Mouse (Mus musculus) left cerebral cortex, postnatal 25 days (tissue): Measurements from ENCODE around the gene Ncam1. TPM values are rescaled to one million over a fixed set of nuclear protein-coding genes. Genes with fewer than 3 reads are reported as not detected.

Experiments used
- DNase-seq, 2 experiments: peaks; one replicate each; pipeline ENCODE4 v3.0.0; 2022; ENCODE audit warnings: low spot score in 2 of 2, mixed read lengths in 1 of 2
- intact Hi-C: fragments of 180-260 bp; cut with DNase I; formaldehyde crosslinking; loops from one replicate; pipeline ENCODE4 v1.15.1; 2025
- total RNA-seq, 2 experiments: library from RNA; stranded (reverse); gene quantifications; 2 replicates each; pipeline ENCODE4 v1.2.3; 2021

Gene Ncam1
- total RNA-seq, 2 experiments from 2014 or later = 281 to 286 TPM

- intact Hi-C loops = no loop called here
Observed at GRCm38 (mm10) chr9:49594876-49595634, 203.7 kb downstream of the Ncam1 start.

DNA sequence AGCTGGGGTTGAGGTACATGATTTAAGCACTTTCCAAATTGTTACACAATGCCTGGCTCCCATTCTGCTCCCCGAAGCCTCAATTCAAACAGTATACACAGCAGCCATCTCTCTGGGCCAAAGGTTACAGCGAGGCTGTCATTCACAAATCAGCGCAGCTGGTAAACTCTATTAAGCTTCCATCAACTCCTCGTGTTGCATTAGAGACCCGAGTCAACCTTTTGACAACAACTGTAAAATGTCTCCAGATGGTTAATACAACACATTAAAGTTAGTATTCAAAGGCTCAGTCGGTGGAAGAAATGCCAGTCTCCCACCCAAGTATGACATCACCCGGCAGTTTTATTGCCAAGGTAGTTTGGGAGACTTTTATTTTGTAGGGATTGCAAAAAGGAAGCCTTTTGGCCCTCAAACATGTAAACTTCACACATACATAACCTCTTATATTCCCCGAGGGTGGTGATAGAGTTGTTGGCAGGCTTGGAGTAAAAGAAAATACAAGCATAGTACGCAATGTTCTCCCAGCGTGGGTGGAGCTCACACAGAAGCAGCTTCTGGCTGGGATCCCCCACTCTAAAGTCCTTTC lies 204.7 kb downstream of the Ncam1 start:
- intact Hi-C loops = loop anchor here (2.0 kb wide), 1 partner anchor 23 kb away; no protein-coding TSS in a partner anchor
- peak; percentile 45 to 63 for DNase-seq

More at GRCm38 (mm10) chr9:49594876-49595634, 203.7 kb downstream of the Ncam1 start:
- no peak for DNase-seq

- intact Hi-C loops = loop anchor here (2.0 kb wide), 1 partner anchor 21 kb away; no protein-coding TSS in a partner anchor
- peak; percentile 16 to 82 for DNase-seq
Observed at GRCm38 (mm10) chr9:49592006-49592405, 206.7 kb downstream of the Ncam1 start.

DNA sequence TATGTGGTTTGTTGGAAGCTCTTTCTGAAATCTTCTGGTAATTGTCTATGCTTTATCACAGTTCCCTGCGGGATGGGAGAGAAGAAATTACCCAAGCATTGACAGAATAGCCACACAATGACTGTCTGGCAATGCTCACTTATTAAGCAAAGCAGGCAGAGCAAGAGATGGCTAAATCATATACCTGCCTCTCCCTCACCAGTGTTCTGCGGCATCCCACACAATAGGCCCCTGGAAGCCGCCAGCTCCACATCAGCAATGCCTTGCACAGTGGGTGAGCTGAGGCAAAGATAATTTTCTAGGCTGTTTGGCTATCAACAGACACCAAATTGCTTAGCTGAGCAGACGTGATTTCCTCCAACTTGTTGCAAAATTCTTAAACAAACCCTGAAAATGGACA lies 208.5 kb downstream of the Ncam1 start:
- intact Hi-C loops = no loop called here
- no peak for DNase-seq

- peak in 1 of 2 experiments; percentile 10 for DNase-seq
- intact Hi-C loops = no loop called here
Observed at GRCm38 (mm10) chr9:49577136-49577535, 221.6 kb downstream of the Ncam1 start.

DNA sequence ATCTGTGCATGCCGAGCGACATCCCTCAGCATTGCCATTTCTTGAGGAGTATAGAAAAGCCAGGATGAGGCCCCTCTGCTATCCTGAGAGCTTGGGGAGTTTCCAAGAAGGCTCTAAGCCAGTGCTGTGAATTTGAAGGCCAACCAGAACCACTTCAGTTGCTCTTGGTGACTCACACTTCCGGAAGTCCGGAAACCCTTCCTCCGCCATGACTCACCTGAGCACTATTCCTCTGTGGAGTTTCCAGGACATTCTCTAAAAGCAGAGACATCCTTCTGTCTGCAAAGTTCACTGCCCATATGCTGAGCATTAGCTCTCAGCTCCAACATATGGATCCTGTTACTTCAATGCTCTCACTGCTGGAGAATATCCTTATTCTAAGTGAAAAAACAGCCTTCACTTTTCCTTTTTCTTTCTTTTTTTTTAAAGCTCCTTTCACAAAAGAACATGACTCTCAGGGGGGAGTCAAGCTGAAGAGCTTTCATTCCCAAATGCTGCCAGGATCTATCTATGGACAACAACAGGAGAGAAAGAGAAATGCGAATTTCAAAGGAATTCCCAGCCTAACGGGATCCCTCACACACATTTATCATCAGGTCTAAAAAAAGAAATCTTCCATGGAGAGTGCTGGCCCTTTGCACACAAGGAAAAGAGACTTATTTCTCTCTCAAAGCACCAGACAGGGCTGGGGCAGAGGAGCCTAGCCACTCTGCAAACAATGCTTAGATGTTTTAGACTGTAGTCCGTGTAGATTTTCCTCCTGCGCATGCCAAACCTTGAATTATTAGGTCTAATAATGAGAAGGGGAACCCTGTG lies 226.8 kb downstream of the Ncam1 start:
- DNase-seq = peak; percentile 14 to 84
- intact Hi-C loops = loop anchor here (2.0 kb wide), 2 partner anchors 21 to 47 kb away; no protein-coding TSS in a partner anchor

GRCm38 (mm10) chr9:49570731-49571694 lies 227.7 kb downstream of the Ncam1 start:
- DNase-seq = peak; percentile 75 to 85
- intact Hi-C loops = loop anchor here (2.0 kb wide), 2 partner anchors 22 to 48 kb away; no protein-coding TSS in a partner anchor

DNA sequence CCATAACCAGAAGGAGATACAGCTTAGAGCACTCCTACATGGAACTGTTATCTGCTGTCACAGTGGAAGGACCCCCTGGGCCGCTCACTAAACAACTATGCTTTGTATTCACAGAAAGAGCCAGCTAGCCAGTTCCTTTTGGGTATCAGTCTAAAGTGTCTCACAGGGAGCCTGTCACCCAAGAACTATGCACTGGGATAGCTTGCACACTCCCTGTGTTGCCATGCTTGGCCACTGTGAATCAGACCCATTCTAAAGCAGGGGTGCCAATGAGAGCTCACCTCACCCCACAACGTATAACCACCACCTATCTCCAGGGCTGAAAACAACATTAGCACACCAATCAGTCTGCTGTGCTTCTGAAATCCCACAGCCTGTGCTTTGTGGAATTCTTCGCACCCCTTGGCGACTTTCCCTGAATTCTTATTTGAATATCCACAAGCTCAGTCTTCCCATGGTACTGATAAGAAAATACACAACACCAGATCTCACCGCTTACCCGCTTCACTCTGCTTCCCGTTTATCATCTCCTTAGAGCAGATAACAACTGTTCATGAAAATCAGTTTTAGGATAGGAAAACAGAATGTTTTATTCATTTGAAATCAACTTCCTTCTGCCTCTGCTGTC lies 228.6 kb downstream of the Ncam1 start:
- DNase-seq = peak; percentile 26 to 39
- intact Hi-C loops = loop anchor here (2.0 kb wide), 2 partner anchors 23 to 49 kb away; no protein-coding TSS in a partner anchor

- intact Hi-C loops = no loop called here
- DNase-seq = peak in 1 of 2 experiments; percentile 6
Observed at GRCm38 (mm10) chr9:49565846-49566245, 232.9 kb downstream of the Ncam1 start.

- intact Hi-C loops = no loop called here
- no peak for DNase-seq
Observed at GRCm38 (mm10) chr9:49558941-49559340, 239.8 kb downstream of the Ncam1 start.

GRCm38 (mm10) chr9:49551353-49551752 lies 247.4 kb downstream of the Ncam1 start:
- no peak for DNase-seq
- intact Hi-C loops = no loop called here

DNA sequence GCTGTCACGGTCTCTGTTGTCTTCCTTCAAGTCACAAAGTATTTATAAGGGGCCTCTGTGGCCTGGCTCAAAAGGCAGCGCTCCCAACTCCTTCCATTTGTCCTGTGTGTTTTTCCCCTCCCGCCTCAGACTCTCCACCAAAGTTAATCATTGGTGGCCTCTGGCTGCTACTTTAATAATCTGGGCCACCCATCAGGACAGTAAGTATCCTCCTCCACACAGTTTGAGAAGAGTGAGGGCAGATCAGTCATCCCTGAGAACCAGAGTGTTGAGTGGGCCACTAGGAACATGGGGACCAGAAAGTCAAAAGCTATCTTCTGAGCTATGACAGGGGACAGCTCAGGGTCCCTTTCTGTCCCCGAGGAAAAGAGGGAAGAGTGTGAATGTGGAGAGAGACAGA lies 256.1 kb downstream of the Ncam1 start:
- intact Hi-C loops = no loop called here
- no peak for DNase-seq

GRCm38 (mm10) chr9:49537814-49538213 lies 260.9 kb downstream of the Ncam1 start:
- intact Hi-C loops = no loop called here
- peak in 1 of 2 experiments; percentile 52 for DNase-seq

- intact Hi-C loops = no loop called here
- no peak for DNase-seq
Observed at GRCm38 (mm10) chr9:49536593-49536992, 262.1 kb downstream of the Ncam1 start.

GRCm38 (mm10) chr9:49534958-49535357 lies 263.8 kb downstream of the Ncam1 start:
- intact Hi-C loops = no loop called here
- DNase-seq = no peak

GRCm38 (mm10) chr9:49533912-49534491 lies 264.7 kb downstream of the Ncam1 start:
- intact Hi-C loops = no loop called here
- no peak for DNase-seq

- no peak for DNase-seq
- intact Hi-C loops = no loop called here
Observed at GRCm38 (mm10) chr9:49533455-49533854, 265.3 kb downstream of the Ncam1 start.

GRCm38 (mm10) chr9:49531833-49532232 lies 266.9 kb downstream of the Ncam1 start:
- intact Hi-C loops = no loop called here
- DNase-seq = no peak
